Mouse (Mus musculus): ENCODE measurements around the gene Sh3pxd2a.

- TF ChIP-seq CTCF (IDR thresholded peaks at IDR 0.05; ENCODE audit: low read depth) (no peak), EP300 (IDR thresholded peaks at IDR 0.05; ENCODE audit: low read depth) (no peak)
Measured at GRCm38 (mm10) chr19:47222154-47222840, 241.9 kb downstream of the Sh3pxd2a start.

All from heart, postnatal 0 days (tissue).